Mouse (Mus musculus) neural tube, embryonic 10.5 days (tissue): ENCODE data around the gene Gm21732.
"Not testable (repeated sequence)": the region's sequence is repeated elsewhere in the genome, so short reads cannot be mapped to it uniquely, and the experiment has no call there.

Experiments
- DNase-seq: peaks from one replicate; pipeline ENCODE4 v3.0.0-alpha.2; 2017; ENCODE audit warnings: low spot score; ENCODE audit errors: extremely low spot score

The Gm21732 gene

GRCm38 (mm10) chrY:38575591-38575990, at the start of gene Gm21732:
TSS of gene Gm21732 (minus strand) at chrY:38575691.
- not testable (repeated sequence) for DNase-seq
